Mouse (Mus musculus) spleen, postnatal 0 days (tissue): ENCODE measurements around the gene Gm17190. TPM values are rescaled to one million over a fixed set of nuclear protein-coding genes. Genes with fewer than 3 reads are reported as not detected.

ENCODE experiments used
- polyA plus RNA-seq: library from polyadenylated mRNA; unstranded; fragments of >200 nt; fragmentation: Nextera tagmentation; extraction: Ambion mirVana; gene quantifications from 2 replicates; pipeline ENCODE4 v1.2.1, GENCODE M21; 2015

The Gm17190 gene
- not detected in 2 replicates for polyA plus RNA-seq

DNA sequence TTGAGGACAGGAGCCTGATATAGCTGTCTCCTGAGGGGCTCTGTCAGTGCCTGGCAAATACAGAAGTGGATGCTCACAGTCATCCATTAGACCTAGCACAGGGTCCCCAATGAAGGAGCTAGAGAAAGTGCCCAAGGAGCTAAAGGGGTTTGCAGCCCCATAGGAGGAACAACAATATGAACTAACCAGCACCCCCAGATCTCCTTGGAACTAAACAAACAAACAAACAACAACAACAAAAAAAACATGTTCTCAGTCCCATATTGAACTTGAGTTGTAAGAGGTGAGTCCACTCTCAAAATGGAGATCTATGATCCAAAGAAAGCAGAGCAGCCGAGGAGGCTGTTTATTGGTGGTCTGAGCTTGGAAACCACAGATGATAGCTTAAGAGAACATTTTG is at the start of gene Gm17190:
TSS of gene Gm17190 (plus strand) at position 301 of the 400 bp plus-strand sequence.

GRCm38 (mm10) chr13:96081276-96081675 is 578 bp upstream of the Gm17190 start, which contains the start of gene Gm20075:
TSS of gene Gm20075 (minus strand) at chr13:96081376.

DNA sequence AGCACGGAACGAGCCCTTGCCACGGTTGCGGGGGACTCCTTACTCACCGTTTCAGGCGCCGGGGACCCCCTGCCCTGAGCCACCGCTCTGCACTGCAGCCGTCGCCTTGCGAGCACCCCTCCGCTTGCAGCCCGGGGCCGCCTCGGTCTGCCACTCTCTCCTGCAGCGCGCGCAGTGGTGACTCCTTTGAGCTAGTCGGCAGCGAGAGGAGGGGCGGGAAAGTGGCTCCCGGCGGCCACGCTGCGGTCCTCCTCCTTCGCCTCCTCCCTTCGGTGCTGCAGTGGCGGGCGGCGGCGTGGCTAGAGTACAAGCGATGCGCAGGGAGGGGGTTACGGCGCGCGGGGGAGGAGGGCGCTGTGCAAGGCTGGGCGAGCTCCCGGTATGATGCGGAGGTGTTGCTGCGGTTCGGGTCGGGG is 50.6 kb downstream of the Gm17190 start, which contains the start of gene Sv2c:
TSS of gene Sv2c (minus strand) at position 177 of the 416 bp plus-strand sequence.

Other genes with a start within 250 kb of the Gm17190 start
- 8.6 and 9.1 TPM in 2 replicates for gene Iqgap2, start 190.1 kb upstream of the Gm17190 start, polyA plus RNA-seq
- 8.8 and 10.0 TPM in 2 replicates for gene Gm20075, start 678 bp upstream of the Gm17190 start, polyA plus RNA-seq
- 1.2 and 1.6 TPM in 2 replicates for gene Sv2c, start 50.5 kb downstream of the Gm17190 start, polyA plus RNA-seq